Mouse (Mus musculus): ENCODE results near the gene Gm17555.

- no peak for TF ChIP-seq USF1 (IDR thresholded peaks at IDR 0.05; ENCODE audit: low read depth)
- TF ChIP-seq POLR2A (IDR thresholded peaks at IDR 0.05; ENCODE audit: insufficient read length, low read depth), result no peak
- no peak for TF ChIP-seq CEBPB (IDR thresholded peaks at IDR 0.05; ENCODE audit: insufficient read depth, poor library complexity, severe bottlenecking)
- TF ChIP-seq SRF (IDR thresholded peaks at IDR 0.05; ENCODE audit: control insufficient read depth, insufficient read length, low read depth), result no peak
- TF ChIP-seq TCF12 (IDR thresholded peaks at IDR 0.05; ENCODE audit: insufficient read depth, poor library complexity, severe bottlenecking), result no peak
These were observed 23.6 kb upstream of the Gm17555 start for GRCm38 (mm10) chr2:126191306-126191705.
